Mouse (Mus musculus) lung, adult 18-20 months (tissue): ENCODE data around the gene Hist1h3e.

Experiments
- DNase-seq, 2 experiments: peaks; one replicate each; pipeline ENCODE4 v3.0.0; 2022; ENCODE audit warnings: mixed read lengths in 2 of 2

The Hist1h3e gene

DNA sequence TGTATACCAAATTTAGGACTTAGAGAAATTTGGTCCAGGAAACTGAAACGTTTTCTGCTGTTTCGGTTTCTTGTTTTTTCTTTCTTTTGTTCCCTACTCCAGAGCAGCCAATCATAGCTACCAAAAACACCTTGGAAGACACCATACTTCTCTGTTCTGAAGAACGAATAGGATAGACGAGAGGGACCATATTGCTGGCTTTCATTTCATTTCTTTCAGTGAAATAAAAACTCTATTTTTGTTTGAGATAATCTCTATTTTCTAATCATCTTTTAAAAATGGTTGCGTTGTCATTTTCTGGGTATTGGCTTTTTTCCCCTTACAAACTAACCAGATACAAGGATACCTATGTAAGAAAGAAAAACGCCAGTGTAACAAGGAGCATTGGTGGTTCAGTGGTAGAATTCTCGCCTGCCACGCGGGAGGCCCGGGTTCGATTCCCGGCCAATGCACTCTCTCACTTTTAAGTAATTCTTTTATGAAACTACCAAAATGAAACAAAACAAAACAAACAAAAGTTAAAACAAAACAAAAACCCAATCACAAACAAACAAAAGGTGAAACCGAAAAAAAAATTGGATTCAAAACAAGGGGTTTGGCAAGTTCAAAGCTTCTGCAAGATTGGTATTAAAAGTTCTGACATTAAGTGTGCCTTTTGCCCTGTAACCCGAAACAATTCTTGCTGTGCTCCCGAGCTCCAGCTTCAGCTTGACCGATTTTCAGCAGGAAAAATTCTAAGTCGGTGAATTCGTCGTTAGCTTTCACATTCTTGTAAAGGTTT, 45.2 kb downstream of the Hist1h3e start:
- DNase-seq, result peak; percentile 74

DNA sequence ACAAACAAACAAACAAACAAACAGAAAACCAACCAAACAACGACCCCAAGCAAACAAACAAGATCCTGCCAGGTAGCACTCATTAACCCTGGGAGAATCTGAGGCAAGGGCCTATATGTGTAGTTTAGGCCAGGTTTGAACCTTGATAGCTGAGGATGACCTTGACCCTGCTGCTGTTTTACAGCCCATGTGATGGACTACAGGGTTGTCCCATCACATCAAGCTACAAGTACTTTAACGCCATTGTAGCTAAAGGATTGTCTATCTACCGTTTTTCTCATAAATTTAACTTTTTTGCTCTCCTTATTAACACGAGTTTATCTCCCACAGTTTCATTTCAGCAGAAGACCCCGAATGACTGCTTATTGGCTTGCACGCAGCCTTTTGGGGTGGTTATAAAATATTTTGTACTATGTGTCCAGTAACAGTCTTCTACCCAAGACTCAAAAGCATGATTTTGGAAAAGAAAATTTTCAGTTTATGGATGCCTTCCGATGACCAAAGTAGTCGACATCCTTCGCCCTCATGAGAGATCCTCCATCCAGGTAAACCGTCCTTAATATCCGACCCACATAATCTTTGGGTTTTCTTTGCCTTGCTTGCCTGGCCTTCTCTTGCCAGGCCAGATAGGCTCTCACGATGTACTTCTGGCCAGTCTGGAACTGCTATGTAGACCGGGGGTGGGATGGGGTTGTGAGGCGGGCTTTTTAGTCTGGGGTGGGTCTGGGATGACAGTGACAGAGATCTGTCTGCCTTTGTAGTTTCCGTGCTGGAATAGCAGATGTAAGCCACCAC, 46.1 kb downstream of the Hist1h3e start:
- DNase-seq, result no peak

DNA sequence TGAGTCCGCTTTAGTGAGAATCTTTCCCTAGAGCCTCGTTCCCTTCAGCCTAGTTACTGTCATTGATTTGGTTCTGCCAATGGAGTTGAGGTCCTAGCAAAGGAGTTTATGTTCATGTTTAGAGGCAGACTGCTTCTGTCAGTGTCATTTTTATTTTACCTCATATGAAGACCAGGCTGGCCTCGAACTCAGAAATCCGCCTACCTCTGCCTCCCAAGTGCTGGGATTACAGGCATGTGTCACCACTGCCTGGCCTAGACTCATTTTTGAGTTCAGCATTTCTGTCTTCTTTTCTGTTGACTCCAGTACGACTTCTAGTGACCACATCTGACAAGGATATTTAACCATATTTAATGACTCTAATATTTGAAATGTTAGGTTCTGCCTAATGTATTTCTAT, 46.9 kb downstream of the Hist1h3e start:
- no peak for DNase-seq

DNA sequence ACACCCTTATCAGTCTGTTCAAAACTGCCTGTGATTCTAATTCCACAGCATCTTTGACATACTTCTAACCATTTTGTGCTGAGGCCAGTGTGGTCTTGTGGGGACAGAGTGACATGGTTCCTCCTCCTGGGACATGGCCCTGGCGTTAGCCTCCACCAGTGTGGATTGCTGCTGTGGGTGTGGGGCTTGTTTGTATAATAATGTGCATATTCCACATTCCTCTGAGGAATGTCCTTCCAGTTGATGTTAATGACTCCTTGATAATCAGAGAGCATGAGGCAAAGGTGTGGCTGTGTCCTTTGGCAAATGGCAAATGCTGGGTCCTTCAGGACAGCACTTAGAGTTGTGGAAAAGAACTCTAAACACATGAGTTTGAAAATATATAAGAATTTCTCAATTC, 48.7 kb downstream of the Hist1h3e start:
- DNase-seq, result no peak
